Mouse (Mus musculus) left cerebral cortex, postnatal 10 days (tissue): ENCODE results near the gene Mcm7. TPM values are rescaled to one million over a fixed set of nuclear protein-coding genes. Genes with fewer than 3 reads are reported as not detected.
"Not testable (repeated sequence)": the region's sequence is repeated elsewhere in the genome, so short reads cannot be mapped to it uniquely, and the experiment has no call there.

Source experiments
- DNase-seq, 2 experiments: peaks; one replicate each; pipeline ENCODE4 v3.0.0; 2021 to 2022; ENCODE audit warnings: low spot score in 2 of 2, mixed read lengths in 1 of 2; ENCODE audit errors: extremely low spot score in 1 of 2
- intact Hi-C: fragments of 180-260 bp; cut with DNase I; formaldehyde crosslinking; loops from one replicate; pipeline ENCODE4 v1.15.1; 2025
- total RNA-seq, 2 experiments: library from RNA; stranded (reverse); gene quantifications; 2 replicates each; pipeline ENCODE4 v1.2.3; 2021

The Mcm7 gene
- 10 to 100 TPM; 15.6 to 16.0 TPM for total RNA-seq

GRCm38 (mm10) chr5:138171695-138172491, at the start of gene Mcm7, which contains the start of gene Ap4m1:
Gene Mcm7 (minus strand): TSS chr5:138172422.
Gene Ap4m1 (plus strand): TSS chr5:138172002.
- intact Hi-C loops, result no loop called here
- peak; percentile 98 for DNase-seq

DNA sequence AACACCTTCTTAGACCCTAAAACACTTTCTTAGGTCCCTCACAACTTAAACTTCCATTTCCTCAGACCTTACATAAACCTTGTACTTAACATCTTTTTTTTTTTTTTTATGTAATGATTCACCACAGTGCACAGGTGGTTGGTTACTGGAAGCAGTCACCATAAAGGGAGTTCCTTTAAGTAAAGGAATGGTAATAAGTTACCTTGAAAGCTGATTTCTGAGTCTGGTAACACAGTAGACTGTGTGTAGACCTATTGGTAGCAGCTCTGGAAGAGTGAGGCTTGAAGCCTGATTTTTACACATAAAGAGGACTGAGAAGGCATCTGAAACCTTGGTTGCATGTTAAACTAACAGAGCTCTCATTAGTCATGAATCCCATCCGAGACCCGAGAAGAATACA, 47.6 kb upstream of the Mcm7 start:
- intact Hi-C loops, result no loop called here
- no peak for DNase-seq

DNA sequence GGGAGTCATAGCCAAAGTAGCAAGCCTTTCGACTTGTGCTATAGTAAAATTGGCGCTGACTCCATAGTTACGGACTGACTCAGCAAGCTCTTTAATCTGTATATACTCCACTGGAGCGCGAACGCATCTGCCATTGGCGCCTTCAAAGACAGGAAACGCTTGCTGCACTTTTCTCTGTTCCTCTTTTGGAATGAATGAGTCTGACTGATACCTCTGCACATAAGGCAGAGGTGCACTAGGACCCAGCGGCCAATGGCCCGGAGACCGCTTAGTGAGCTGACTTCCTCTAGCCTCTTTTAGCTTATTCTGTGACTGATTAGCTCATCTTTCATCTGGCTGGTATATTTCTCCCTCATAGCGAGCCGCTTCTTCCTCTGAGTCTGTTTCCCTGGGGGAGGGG, 44.4 kb upstream of the Mcm7 start:
- intact Hi-C loops, DNase-seq: not testable (repeated sequence)

DNA sequence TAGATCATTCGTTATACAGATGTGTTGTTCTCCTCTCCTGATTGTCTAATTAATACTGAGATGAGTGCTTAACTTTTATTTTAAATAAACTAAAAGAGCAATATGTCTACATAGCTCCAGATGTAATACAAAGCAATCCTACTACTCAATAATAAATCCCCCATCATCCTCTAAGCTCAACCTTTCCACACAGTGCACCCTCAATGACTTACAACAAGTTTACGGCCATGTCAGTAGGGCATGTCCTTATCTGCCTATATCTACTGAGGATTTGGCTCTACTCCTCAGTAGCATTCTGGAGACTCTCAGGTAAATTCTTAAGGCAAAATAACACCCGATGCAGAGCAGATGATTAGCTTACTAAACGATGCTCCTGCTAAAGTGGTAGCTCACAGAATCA, 35.7 kb upstream of the Mcm7 start:
- no peak for DNase-seq
- intact Hi-C loops, result no loop called here

- no peak for DNase-seq
- intact Hi-C loops, result no loop called here
Observed at GRCm38 (mm10) chr5:138207253-138207652, 35.0 kb upstream of the Mcm7 start.

- no peak for DNase-seq
- intact Hi-C loops, result loop anchor here (1.0 kb wide), 1 partner anchor 46 kb away; no protein-coding TSS in a partner anchor
Observed at GRCm38 (mm10) chr5:138202086-138202485, 29.9 kb upstream of the Mcm7 start.

DNA sequence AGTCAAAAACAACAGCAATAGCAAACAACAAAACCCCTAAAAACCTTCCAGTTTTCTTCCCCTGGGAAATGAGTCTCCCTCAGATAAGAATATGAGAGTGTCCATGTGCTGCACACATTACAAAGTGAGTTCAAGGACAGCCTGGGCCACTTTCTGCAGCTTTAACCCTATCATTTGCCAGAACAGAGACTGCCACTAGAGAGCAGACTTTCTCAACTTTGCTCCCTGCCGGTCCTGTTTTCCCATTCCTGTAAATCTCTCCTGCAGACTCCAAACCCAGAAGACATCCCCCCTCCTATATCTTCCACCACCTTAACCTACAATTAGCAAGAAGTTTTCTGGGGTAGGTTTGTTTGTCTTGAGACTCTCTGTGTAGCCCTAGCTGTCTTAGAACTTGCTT, 27.4 kb upstream of the Mcm7 start:
- intact Hi-C loops, result no loop called here
- DNase-seq, result no peak

DNA sequence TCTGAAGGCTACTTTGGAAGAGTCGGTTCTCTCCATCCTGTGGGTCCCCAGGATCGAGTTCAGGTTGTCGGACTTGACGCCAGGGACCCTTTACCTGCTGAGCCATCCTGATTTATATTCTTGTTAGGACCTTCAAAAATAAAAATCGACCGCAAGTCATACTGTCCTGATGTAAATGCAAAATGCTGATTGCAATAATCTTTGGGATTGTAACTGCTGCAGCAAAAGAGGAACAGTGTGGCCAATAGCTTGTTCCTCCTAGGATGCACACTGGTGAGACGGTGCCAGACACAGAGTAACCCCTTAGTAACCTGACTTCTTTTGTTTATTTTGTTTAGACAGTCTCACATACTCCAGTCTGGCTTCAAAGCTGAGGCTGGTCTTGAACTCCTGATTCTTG, 23.2 kb upstream of the Mcm7 start:
- intact Hi-C loops, result no loop called here
- DNase-seq, result no peak

DNA sequence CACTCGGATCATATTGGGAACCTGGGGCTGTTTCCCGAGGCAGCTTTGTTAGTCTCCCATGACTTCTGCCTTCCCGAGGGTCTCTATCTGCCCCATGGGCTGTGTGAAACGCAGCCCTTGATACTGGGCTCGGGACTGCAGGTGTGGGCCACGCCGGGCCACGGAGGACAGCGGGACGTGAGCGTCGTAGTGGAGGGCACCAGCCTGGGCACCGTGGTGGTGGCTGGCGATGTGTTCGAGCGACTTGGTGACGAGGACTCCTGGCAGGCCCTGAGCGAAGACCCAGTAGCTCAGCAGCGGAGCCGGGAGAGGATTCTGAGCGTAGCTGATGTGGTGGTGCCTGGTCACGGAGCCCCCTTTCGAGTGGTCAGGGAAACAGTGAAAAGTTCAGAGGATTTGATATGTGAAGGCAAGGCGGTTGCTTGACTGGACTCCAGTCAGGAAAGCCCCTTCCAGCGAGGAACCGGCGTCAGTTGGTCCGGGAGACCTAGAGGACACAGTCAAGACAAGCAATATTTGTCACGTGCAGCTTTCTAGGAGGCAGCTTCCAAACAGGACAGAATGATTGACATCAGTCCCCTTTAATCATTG, 22.6 kb upstream of the Mcm7 start:
- intact Hi-C loops, result no loop called here
- peak in 1 of 2 experiments; percentile 51 for DNase-seq

- DNase-seq, result peak; percentile 72 to 85
- intact Hi-C loops, result no loop called here
Observed at GRCm38 (mm10) chr5:138193771-138194727, 21.8 kb upstream of the Mcm7 start, which contains the start of gene Mblac1. Gene Mblac1 (plus strand): TSS chr5:138194314.

DNA sequence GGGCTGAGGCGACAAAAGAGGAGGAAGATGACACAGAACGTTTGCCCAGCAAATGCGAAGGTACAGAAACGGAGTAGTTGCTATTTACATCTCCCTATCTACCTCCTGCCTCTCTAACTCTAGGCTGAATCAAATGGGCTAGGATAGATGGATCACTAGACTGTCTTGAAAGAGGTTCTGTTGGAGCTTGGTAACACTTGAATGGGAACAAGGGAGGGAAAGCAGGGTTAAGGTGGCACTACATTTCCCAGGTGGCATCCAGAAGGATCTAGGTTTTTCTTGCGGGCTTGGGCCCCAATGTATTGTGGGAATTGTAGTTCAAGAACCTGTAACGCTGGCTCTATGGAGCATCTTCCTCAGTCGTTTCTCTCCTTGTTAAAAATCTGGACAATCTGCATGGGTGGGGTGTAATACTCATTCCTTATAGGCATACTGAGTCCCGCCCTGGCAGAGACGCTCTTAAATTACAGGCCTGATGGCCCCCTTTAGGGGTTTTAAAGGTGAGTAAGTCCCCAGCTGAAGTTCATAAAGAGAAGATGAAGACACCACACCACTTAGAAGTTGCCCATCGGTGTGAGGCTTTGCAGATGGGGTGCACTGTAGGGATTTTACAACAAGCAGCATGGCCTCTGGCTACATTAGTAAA, 15.6 kb upstream of the Mcm7 start:
- intact Hi-C loops, result no loop called here

DNA sequence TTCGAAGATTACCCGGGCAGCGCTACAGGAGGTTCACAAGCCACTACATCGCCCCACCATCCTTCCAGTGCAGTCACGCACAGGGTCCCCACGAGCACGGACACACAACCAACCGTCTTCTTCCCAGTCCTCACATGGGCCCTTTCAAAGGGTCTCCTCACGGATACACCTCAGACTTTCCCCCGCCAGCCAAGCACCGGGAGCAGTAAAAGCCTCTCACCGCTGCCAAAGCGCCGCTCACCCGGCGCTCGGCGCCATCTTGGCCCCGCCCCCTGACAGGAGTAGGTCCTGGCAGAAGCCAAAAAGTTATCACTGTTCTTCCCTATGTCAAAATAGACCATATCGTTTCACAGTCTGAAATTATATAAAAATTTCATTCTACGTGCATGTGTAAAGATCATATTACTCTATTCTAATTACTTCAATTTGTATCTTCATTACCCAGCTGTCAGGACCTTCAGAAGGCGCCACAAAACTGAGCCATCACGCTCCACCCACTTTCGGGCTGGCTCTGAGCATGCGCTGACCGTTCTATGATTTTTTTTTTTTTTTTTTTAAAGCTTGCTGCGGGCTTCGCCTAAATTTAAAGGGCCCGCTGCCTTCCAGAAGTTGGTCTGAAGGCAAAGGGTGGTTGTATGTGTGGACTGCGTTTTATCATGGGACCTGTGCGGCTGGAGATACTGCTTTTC, 14.9 kb upstream of the Mcm7 start, which contains the start of the genes Taf6 and Cnpy4:
Gene Taf6, minus strand, starts transcription at position 502 of the 689 bp plus-strand sequence.
Gene Cnpy4, plus strand, starts transcription at position 536 of the 689 bp plus-strand sequence.
- peak; percentile 80 to 89 for DNase-seq
- intact Hi-C loops, result no loop called here

More for the DNA sequence above, 15.6 kb upstream of the Mcm7 start:
- peak; percentile 69 to 85 for DNase-seq

- DNase-seq, result no peak
- intact Hi-C loops, result no loop called here
Observed at GRCm38 (mm10) chr5:138173217-138173616, 995 bp upstream of the Mcm7 start.

- intact Hi-C loops, result no loop called here
- DNase-seq, result peak; percentile 94 to 98
Observed at GRCm38 (mm10) chr5:138170936-138171561, 1.2 kb downstream of the Mcm7 start.

DNA sequence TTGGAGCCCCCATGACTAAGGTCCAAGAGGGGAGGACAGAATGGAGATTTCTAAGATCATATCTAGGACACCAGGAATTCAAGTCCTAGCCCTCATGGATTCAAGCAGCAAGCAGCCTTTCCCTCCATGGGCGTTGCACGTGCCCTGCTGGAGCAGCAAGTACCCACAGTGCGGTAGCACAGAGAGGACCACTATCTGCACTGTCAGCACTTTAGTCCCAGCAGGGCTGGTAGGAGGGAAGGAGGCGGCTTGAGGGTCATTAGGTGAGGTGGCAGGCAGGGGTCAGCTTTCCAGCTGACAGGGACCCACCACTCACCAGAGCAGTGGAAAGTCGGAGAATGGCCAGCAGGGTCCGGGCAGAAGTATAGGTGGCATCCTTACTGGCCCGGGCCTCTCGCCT, 6.6 kb downstream of the Mcm7 start:
- intact Hi-C loops, result no loop called here

DNA sequence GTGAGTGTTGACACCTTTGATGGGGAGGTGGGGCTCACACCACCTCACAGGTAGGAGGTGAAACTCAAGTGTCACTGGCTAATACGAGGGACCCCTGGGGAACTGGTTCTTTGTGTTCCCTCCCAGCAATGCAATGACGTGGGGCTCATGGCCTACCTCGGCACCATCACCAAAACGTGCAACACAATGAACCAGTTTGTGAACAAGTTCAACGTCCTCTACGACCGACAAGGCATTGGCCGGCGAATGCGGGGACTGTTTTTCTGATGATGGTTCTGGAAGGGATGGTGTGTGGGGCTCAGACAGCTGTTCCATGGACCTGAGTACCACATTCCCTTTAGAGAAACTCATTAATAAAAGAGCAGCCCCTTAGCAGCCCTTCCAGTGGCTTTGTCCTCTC, 8.6 kb downstream of the Mcm7 start:
- intact Hi-C loops, result no loop called here
- no peak for DNase-seq

More for the DNA sequence above, 6.6 kb downstream of the Mcm7 start:
- no peak for DNase-seq

DNA sequence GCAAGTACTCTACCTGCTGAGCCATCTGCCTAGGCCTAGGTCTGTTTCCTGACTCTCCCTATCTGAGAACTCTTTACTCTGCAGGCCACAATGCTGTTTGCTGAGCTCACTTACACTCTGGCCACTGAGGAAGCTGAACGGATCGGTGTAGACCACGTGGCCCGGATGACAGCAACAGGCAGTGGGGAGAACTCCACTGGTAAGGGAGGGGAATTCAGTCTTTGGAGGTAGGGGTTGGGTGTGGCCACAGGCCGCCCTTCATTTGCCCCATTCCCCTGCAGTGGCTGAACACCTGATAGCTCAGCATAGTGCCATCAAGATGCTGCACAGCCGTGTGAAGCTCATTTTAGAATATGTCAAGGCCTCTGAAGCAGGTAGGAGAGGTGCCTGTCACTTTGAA, 9.2 kb downstream of the Mcm7 start:
- intact Hi-C loops, result no loop called here

More for the DNA sequence above, 9.2 kb downstream of the Mcm7 start:
- no peak for DNase-seq
